Mouse (Mus musculus): ENCODE data around the gene Haus4. TPM values are rescaled to one million over a fixed set of nuclear protein-coding genes. Genes with fewer than 3 reads are reported as not detected.
A peak's percentile ranks its signal among the peaks of the same experiment; 100 is the strongest.

Haus4 gene
- total RNA-seq, 2 experiments from 2014 or later: 62.7 to 90.7 TPM

DNA sequence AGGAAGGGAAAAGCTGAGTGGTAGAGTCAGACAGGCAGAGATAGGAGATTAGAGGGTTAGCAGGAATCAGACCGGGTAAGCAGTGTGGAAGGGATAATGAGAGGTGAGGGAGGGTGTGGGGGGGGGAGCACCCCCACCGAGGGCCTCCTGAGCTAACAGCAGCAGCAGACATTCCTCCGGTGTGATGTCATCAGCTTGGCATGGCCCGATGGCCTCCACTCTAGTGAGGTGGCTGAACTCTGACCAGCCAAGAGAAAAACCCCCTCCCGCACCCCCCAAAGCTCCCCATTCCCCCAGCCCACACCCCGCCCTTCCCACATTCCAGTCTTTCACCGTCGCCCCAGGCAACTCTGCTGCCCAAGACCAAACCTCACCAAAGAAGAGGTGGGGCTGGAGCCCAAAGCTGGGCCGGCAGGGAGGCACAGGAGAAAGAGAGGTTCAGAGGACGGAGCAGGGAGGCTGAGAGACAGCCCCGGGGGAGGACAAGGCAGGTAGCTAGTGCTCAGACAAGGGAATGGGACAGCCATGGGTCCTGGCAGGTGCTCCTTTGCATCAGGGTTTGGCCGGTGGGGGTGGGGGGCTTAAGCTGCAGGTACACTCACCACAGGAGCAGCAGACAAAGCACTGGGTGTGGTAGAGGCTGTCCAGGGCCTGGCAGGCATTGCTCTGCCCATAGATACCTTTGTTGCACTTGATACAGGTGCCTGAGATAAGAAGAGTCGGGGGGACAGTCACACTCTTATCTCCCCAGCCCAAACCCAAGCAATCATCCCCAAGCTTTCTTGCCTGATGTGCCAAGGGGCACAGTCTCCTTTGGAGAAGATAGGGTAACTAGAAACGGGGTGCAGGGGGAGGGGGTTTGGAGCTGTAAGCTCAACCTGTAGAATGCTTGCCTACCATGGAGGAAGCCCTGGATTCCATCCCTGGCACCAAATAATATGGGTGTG lies 18.6 kb upstream of the Haus4 start:
- no peak for ATAC-seq (replicated peaks; ENCODE audit: poor library complexity)

DNA sequence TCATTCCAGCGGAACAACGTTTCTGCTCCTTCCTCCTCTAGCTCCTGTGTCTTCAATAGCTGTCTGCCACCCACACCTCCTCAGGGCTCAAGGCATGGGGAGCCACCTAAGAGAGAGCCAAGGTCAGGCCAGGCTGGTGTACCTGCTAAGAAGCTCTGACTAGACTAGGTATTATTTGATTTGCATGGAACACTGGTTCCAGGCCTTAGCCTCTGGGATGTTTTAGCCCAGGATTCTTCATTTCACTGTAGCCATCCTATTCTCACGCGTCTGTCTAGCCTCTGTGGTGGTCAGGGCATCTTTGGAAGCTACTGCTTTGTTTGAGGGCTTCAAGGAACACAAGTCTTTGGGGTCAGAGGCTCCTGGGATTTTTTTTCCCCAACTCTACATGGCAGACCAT lies 17.7 kb upstream of the Haus4 start:
- no peak for ATAC-seq (replicated peaks; ENCODE audit: poor library complexity)

DNA sequence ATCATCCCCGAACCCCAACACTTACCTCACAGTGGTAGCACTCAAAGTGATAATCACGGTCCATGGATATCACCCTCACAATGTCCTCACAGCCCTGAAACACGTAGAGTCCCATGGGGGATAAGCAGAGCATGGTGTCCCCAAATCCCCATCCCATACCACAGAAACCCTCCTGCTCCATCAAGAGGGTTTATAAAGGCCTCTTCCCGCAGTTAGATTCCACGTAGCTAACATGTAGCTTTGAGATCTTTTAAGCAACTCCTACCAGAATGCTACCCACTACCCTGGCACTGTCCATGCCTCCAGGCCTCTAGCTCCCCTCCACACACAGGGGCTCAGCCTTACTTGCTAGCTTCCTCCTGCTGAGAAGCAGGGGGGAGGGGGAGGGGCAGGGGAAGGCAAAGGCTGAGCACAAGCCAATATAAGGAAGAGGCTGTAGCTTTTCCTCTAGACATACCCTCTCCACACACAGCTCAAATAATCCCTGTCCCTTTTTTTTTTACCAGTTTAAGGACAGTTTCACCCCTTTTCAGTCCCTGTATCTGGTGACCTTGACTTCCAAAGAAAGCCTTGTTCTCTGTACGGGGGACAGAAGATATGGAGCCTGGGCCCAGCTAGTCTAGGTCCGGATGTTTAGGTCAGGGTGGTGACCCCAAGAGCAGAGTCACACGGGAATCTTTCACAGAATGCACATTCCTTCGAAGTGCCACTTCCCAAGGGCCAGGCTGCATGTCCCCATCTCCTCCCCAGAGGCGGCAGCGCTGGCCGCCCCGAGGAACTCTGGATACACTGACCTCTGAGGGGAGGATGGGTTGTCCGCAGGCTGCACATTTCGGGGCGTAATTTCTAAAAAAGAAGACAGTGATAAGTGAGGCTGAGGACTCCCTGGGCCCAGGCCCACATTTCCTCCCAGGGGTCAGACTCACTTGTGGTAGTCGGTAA lies 15.3 kb upstream of the Haus4 start:
- no peak for ATAC-seq (replicated peaks; ENCODE audit: poor library complexity)

DNA sequence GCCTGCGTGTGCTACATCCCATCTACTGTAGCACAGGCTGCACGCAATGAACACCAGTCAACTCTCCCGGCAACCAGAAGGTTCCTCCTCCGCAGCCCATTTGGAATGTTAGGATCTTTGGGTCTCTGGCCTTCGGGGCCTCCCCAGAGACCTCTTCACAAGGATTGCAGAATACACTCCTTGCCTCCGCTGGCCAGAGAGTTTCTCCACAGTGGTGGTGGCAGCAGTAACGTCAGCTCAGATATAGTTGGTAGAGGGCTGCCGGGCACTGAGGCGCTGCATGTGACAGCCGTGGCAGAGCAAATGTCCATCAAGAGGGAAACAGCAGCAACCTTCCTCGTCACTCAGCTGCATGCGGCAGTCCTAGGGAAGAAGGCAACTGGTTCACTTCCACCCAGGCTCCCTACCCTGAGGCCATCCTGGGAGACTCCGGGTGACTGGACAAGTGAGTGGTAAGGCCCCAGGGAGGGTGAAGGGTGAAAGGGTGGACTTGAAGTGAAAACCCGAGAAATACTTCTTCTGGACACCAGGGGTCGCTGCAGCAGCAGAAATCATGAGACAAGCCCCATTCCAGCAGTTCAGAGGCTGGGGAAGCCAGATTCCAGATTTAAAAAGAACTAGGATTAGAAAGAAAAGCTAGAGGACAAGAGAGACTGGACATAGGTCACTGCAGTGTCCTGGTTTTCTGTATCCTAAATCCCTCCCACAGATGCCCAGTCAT lies 14.4 kb upstream of the Haus4 start:
- ATAC-seq (replicated peaks; ENCODE audit: poor library complexity): peak; percentile 88

- ATAC-seq (replicated peaks; ENCODE audit: poor library complexity): no peak
Measured at GRCm38 (mm10) chr14:54560527-54561242, 6.3 kb upstream of the Haus4 start.

DNA sequence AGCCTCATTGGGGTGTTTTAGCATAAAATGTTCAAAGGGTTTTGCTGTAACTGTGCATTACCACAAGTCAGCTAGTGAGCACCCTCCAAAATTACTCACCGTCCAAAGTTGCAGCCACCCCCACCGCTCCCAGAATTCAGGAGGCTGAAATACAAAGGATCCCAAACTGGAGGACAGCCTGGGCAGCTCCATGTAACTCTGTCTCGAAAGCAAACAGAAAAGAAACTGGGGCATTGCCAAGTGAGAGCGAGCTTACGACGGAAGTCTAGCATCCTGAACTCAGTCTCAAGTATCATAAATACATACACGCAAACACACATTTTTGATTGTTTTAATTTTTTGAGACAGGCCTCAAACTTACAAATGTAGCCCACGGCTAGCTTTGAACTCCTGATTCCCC lies 2.9 kb upstream of the Haus4 start:
- no peak for ATAC-seq (replicated peaks; ENCODE audit: poor library complexity)

- peak; percentile 22 for ATAC-seq (replicated peaks; ENCODE audit: poor library complexity)
Measured at GRCm38 (mm10) chr14:54553454-54553974, 902 bp downstream of the Haus4 start.

GRCm38 (mm10) chr14:54544703-54545102 lies 9.7 kb downstream of the Haus4 start:
- no peak for ATAC-seq (replicated peaks; ENCODE audit: poor library complexity)

- no peak for ATAC-seq (replicated peaks; ENCODE audit: poor library complexity)
Measured at GRCm38 (mm10) chr14:54540771-54541170, 13.6 kb downstream of the Haus4 start.

- ATAC-seq (replicated peaks; ENCODE audit: poor library complexity): no peak
Measured at GRCm38 (mm10) chr14:54538580-54538979, 15.8 kb downstream of the Haus4 start.

DNA sequence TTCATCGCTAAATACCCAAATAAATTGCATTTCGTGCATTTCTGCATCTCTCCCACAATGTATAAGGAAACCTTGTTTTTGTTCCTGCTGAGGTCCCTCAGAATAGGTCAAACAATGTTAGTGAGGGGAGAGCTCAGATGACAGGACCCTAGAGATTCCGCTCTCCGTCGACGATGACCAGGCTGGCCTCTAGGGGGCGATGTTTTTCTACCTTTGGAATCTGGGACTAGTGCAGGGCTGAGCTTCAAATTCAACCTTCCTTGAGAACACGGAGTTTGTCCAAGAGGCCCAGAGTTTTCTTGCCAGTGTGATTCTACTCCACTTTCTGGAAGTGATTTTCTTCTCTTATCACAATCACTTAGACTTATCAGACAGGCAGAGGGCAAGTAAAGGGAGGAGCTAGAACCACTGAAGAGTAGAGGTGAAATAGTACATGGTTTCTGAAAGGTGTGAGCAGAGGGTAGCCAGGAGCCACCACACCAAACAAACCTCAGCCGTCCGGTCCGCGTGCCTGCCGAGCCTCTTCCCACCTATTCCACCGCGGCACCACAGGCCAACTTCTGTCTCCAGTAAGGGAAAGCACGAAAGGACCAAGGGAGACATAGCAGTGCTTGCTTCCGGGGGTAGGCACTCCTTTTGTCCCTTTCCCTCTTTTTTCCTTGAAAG lies 25.8 kb downstream of the Haus4 start:
- peak; percentile 88 for ATAC-seq (replicated peaks; ENCODE audit: poor library complexity)

DNA sequence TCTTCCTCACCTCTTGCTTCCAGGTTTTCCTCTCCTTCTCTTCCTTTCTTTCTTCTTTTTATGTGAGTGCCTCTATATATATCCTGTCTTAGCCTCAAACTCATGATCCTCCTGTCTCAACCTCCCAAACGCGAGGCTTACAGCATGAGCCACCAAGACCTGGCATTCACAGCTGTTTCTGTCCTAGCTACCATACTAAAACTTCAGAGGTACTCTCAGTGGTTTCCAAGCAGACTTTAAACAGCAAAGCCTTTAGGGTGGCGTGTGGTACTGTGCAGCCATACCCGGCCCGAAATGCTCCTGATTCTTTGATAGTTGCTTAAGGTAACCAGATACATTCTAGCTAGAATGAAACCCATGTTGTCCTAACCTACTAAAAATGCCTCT lies 26.4 kb downstream of the Haus4 start:
- no peak for ATAC-seq (replicated peaks; ENCODE audit: poor library complexity)

GRCm38 (mm10) chr14:54527227-54528006 lies 27.0 kb downstream of the Haus4 start:
- no peak for ATAC-seq (replicated peaks; ENCODE audit: poor library complexity)

DNA sequence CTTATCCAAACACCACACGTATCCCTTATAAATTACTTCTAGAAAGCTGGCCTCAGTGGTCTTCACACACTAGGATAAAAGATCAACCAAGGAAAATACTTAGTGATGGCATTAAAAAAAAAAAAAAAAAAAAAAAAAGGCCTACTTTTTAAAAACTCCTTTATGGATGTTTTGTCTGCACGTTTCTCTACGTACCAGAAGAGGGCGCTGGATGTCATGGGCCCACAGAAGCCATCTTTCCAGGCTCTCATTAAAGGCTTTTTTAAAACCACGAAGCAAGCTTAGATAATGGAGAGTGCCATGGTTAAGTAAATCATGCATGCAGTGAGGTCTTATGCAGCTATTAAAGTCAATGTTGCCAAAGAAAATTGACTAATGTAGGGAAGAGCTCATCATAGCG lies 30.8 kb downstream of the Haus4 start:
- ATAC-seq (replicated peaks; ENCODE audit: poor library complexity): peak; percentile 58

- no peak; the same call in 1 of the 2 replicates for ATAC-seq (replicated peaks; ENCODE audit: poor library complexity)
Measured at GRCm38 (mm10) chr14:54516710-54517310, 37.6 kb downstream of the Haus4 start.

DNA sequence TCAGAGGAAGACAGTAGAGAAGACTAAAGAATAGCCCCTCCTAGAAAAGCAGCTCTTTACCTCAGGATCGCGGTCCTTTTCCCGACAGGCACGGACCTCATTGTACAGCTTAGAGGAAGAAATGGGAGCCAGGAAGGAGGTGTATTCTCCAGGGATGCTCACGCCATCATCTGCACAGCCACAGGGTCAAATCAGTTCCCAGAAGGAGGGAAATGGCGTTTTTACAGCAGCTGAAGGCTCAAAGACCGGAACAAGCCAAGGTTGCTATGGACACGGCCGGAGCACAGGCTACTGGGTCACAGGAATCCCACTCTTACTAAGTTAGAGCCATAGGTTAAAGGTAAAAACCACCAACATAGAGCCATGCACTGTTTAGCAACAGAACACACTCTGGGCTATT lies 44.6 kb downstream of the Haus4 start:
- ATAC-seq (replicated peaks; ENCODE audit: poor library complexity): no peak

GRCm38 (mm10) chr14:54503092-54503491 lies 51.3 kb downstream of the Haus4 start:
- ATAC-seq (replicated peaks; ENCODE audit: poor library complexity): peak; percentile 74

DNA sequence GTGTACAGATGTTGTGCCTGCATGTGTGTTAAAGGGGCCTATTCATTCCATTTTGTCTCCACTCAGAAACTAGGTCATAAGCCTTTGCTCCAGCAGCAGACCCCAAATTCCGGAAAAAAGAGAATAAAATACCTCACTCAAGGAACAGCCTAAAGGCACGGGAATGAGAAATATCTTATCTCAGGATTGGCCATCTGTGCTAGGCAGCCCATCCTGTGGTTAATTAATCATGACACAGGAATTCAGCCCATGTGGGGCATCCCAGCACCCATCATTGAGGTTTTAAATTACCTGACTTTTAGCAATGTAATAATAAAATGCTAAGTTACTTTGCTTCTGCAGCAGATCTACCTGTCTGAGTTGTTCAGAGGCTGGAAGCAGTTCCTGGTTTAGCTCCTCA lies 53.1 kb downstream of the Haus4 start:
- no peak for ATAC-seq (replicated peaks; ENCODE audit: poor library complexity)

Measured in megakaryocyte progenitor cell, adult 5-6 weeks (primary cell).